Mouse (Mus musculus) heart, embryonic 11.5 days (tissue): Measurements from ENCODE around the gene Kif1b. TPM values are rescaled to one million over a fixed set of nuclear protein-coding genes. Genes with fewer than 3 reads are reported as not detected.
"Not testable (repeated sequence)": the region's sequence is repeated elsewhere in the genome, so short reads cannot be mapped to it uniquely, and the experiment has no call there.

ENCODE experiments used
- ATAC-seq: fragments of 200-750 bp; cut with Nextera tagmentation; replicated peaks from 2 replicates; pipeline ENCODE4 v1.8.0; 2017; ENCODE audit warnings: moderate library complexity; ENCODE audit not compliant: insufficient number of reproducible peaks, low FRiP score, low TSS enrichment
- H3K27ac ChIP-seq: fragments of 300-500 bp; sonication (generic); 2 replicates; pipeline ENCODE4 v1.5.1; 2014; ENCODE audit warnings: mild to moderate bottlenecking, low read depth, low read length
- H3K27me3 ChIP-seq: fragments of 300-500 bp; sonication (generic); 2 replicates; pipeline ENCODE4 v1.6.1; 2014; ENCODE audit warnings: mild to moderate bottlenecking, low read length, mixed read lengths; ENCODE audit not compliant: control insufficient read depth, insufficient read depth
- H3K36me3 ChIP-seq: fragments of 300-500 bp; sonication (generic); 2 replicates; pipeline ENCODE4 v1.6.1; 2014; ENCODE audit warnings: mild to moderate bottlenecking, low read length, moderate library complexity, mixed read lengths; ENCODE audit not compliant: control insufficient read depth, insufficient read depth
- H3K4me1 ChIP-seq: fragments of 300-500 bp; sonication (generic); 2 replicates; pipeline ENCODE4 v1.6.1; 2014; ENCODE audit warnings: low read length; ENCODE audit not compliant: control insufficient read depth, insufficient read depth
- H3K4me2 ChIP-seq: fragments of 300-500 bp; sonication (generic); 2 replicates; pipeline ENCODE4 v1.6.1; 2014; ENCODE audit warnings: mild to moderate bottlenecking, moderate library complexity
- H3K4me3 ChIP-seq: fragments of 300-500 bp; sonication (generic); 2 replicates; pipeline ENCODE4 v1.5.1; 2014; ENCODE audit warnings: low read depth, low read length
- H3K9ac ChIP-seq: fragments of 300-500 bp; sonication (generic); 2 replicates; pipeline ENCODE4 v1.6.1; 2014; ENCODE audit warnings: mild to moderate bottlenecking, low read depth, low read length, moderate library complexity
- H3K9me3 ChIP-seq: fragments of 300-500 bp; sonication (generic); replicated peaks from 2 replicates; pipeline ENCODE4 v1.6.1; 2016; ENCODE audit warnings: low read length; ENCODE audit not compliant: control insufficient read depth
- WGBS: fragments of 180-500 bp; shearing (Covaris S2); extraction: QIAGEN DNeasy Blood & Tissue Kit; methylation state at CpG from one replicate; pipeline ENCODE4 v1.1.7; 2014; ENCODE audit not compliant: insufficient replicate concordance; 5-methylcytosine and 5-hydroxymethylcytosine counted together
- polyA plus RNA-seq: library from polyadenylated mRNA; unstranded; fragments of >200 nt; fragmentation: Nextera tagmentation; extraction: Ambion mirVana; gene quantifications from 2 replicates; pipeline ENCODE4 v1.2.1, GENCODE M21; 2014

The Kif1b gene
- polyA plus RNA-seq, 1 experiment from 2014 or later: 47.8 TPM

- no peak overlapping the region for H3K4me3 ChIP-seq
- no peak overlapping the region for H3K27ac ChIP-seq
- WGBS: 85% methylated on average over 2 of the region's 2 CpGs
- no peaks in the 10 kb centered on the region for H3K9me3 ChIP-seq
- no peak for ATAC-seq
- H3K4me2 ChIP-seq: no peak overlapping the region
- no peaks in the 10 kb centered on the region for H3K27me3 ChIP-seq
- H3K9ac ChIP-seq: no peak overlapping the region
- H3K36me3 ChIP-seq: no peaks in the 10 kb centered on the region
- no peaks in the 10 kb centered on the region for H3K4me1 ChIP-seq
Observed at GRCm38 (mm10) chr4:149172666-149173065, 134.8 kb downstream of the Kif1b start.

- H3K4me2 ChIP-seq: no peak overlapping the region
- H3K27me3 ChIP-seq: no peaks in the 10 kb centered on the region
- no peak overlapping the region for H3K27ac ChIP-seq
- ATAC-seq: no peak
- no peaks in the 10 kb centered on the region for H3K4me1 ChIP-seq
- H3K9me3 ChIP-seq: no peaks in the 10 kb centered on the region
- no peak overlapping the region for H3K4me3 ChIP-seq
- 90% methylated on average over 5 of the region's 5 CpGs for WGBS
- no peak overlapping the region for H3K9ac ChIP-seq
- no peaks in the 10 kb centered on the region for H3K36me3 ChIP-seq
Observed at GRCm38 (mm10) chr4:149172083-149172482, 135.4 kb downstream of the Kif1b start.

- H3K4me1 ChIP-seq: no peaks in the 10 kb centered on the region
- H3K9ac ChIP-seq: no peak overlapping the region
- WGBS: 68% methylated on average over 5 of the region's 5 CpGs
- no peaks in the 10 kb centered on the region for H3K9me3 ChIP-seq
- H3K27me3 ChIP-seq: no peaks in the 10 kb centered on the region
- H3K4me2 ChIP-seq: no peak overlapping the region
- ATAC-seq: no peak
- H3K4me3 ChIP-seq: no peak overlapping the region
- H3K36me3 ChIP-seq: no peaks in the 10 kb centered on the region
- no peak overlapping the region for H3K27ac ChIP-seq
Observed at GRCm38 (mm10) chr4:149171581-149171981, 135.9 kb downstream of the Kif1b start.

GRCm38 (mm10) chr4:149170394-149170931, 137.0 kb downstream of the Kif1b start:
- H3K9ac ChIP-seq: no peak overlapping the region
- no peak overlapping the region for H3K27ac ChIP-seq
- 56% methylated on average over 7 of the region's 7 CpGs for WGBS
- no peak overlapping the region for H3K4me2 ChIP-seq
- ATAC-seq: no peak
- H3K4me3 ChIP-seq: no peak overlapping the region
- peaks cover 5% of the 10 kb centered on the region for H3K4me1 ChIP-seq
- H3K9me3 ChIP-seq: no peaks in the 10 kb centered on the region
- H3K36me3 ChIP-seq: no peaks in the 10 kb centered on the region
- H3K27me3 ChIP-seq: no peaks in the 10 kb centered on the region

- not testable (repeated sequence) for H3K27me3 ChIP-seq
- 80% methylated on average over 7 of the region's 8 CpGs for WGBS
Observed at GRCm38 (mm10) chr4:149169926-149170325, 137.6 kb downstream of the Kif1b start.

GRCm38 (mm10) chr4:149168016-149168415, 139.5 kb downstream of the Kif1b start:
- Histone ChIP-seq H3K27ac (no peak overlapping the region), H3K4me1 (peaks cover 9% of the 10 kb centered on the region), H3K9ac (no peak overlapping the region), H3K9me3 (no peaks in the 10 kb centered on the region), H3K36me3 (peaks cover 2% of the 10 kb centered on the region; the same call in 1 of the 2 replicates), H3K4me2 (peak overlapping the region; percentile 93; the same call in 1 of the 2 replicates), H3K4me3 (peak overlapping the region; percentile 92; the same call in 1 of the 2 replicates), H3K27me3 (no peaks in the 10 kb centered on the region)
- no peak for ATAC-seq
- 49% methylated on average over 2 of the region's 2 CpGs for WGBS

More at GRCm38 (mm10) chr4:149169926-149170325, 137.6 kb downstream of the Kif1b start:
- H3K4me2 ChIP-seq, ATAC-seq, H3K27ac ChIP-seq, H3K4me3 ChIP-seq, H3K9ac ChIP-seq, H3K9me3 ChIP-seq, H3K4me1 ChIP-seq, H3K36me3 ChIP-seq: not testable (repeated sequence)

- peak overlapping the region; percentile 93 for H3K4me2 ChIP-seq
- H3K4me3 ChIP-seq: peak overlapping the region; percentile 92
- H3K9me3 ChIP-seq: no peaks in the 10 kb centered on the region
- peak overlapping the region; percentile 86 for H3K27ac ChIP-seq
- no peak; the same call in 1 of the 2 replicates for ATAC-seq
- peak overlapping the region; percentile 95 for H3K9ac ChIP-seq
- H3K36me3 ChIP-seq: peaks cover 2% of the 10 kb centered on the region; the same call in 1 of the 2 replicates
- peaks cover 9% of the 10 kb centered on the region for H3K4me1 ChIP-seq
- no peaks in the 10 kb centered on the region for H3K27me3 ChIP-seq
- WGBS: 2% methylated on average over 27 of the region's 27 CpGs
Observed at GRCm38 (mm10) chr4:149166957-149167611, 140.4 kb downstream of the Kif1b start.

GRCm38 (mm10) chr4:149166215-149166946, 141.1 kb downstream of the Kif1b start, which contains the start of gene Pgd:
Pgd (minus strand) TSS chr4:149166771.
- peak; percentile 99 for ATAC-seq
- peak within 1 kb of the TSS; percentile 86 for H3K27ac ChIP-seq
- under 1% methylated on average over 57 of the region's 59 CpGs for WGBS

More at GRCm38 (mm10) chr4:149166215-149166946, 141.1 kb downstream of the Kif1b start, which contains the start of gene Pgd:
- peaks cover 9% of the 10 kb centered on the region for H3K4me1 ChIP-seq
- H3K9me3 ChIP-seq: no peaks in the 10 kb centered on the region
- H3K4me2 ChIP-seq: peak within 1 kb of the TSS; percentile 93
- H3K9ac ChIP-seq: peak within 1 kb of the TSS; percentile 95
- H3K4me3 ChIP-seq: peak within 1 kb of the TSS; percentile 92
- peaks cover 2% of the 10 kb centered on the region; the same call in 1 of the 2 replicates for H3K36me3 ChIP-seq
- no peaks in the 10 kb centered on the region for H3K27me3 ChIP-seq
